Mouse (Mus musculus): ENCODE results near the gene Aanat. TPM values are rescaled to one million over a fixed set of nuclear protein-coding genes. Genes with fewer than 3 reads are reported as not detected.

Aanat gene
- polyA plus RNA-seq (2012; rRNA removed): not detected in 2 replicates

DNA sequence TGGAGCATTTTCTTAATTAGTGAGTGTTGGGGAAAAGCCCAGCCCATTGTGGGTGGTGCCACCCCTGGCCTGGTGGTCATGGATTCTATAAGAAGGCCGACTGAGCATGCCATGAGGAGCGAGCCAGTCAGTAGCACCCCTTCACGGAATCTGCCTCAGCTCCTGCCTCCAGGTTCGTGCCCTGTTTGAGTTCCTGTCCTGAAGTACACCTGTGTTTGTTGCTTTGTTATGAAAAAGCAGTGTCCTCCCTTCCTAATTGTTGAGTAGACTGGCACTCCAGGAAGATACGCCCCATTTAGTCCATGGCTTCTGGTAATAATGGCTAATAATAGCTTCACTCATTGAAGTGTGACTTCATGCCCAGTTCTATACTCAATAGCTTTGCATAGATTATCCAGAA, at the start of gene Aanat:
Aanat (plus strand) TSS at position 123 of the 400 bp plus-strand sequence.
- peaks cover 2% of the 10 kb centered on the region; the same call in 1 of the 2 replicates for H3K4me1 ChIP-seq (ENCODE audit: control insufficient read depth, insufficient read depth, insufficient read length)
- H3K27me3 ChIP-seq (ENCODE audit: control insufficient read depth, insufficient read depth, low read length): no peaks in the 10 kb centered on the region
- DNase-seq (ENCODE audit: low read depth in 1 of 2, low spot score in 2 of 2): no peak
- no peak within 1 kb of the TSS for H3K27ac ChIP-seq (ENCODE audit: insufficient read depth, low read length)
- 80% methylated on average over 5 of the region's 5 CpGs for WGBS
- H3K36me3 ChIP-seq (ENCODE audit: control insufficient read depth, insufficient read depth, low read length): no peaks in the 10 kb centered on the region
- H3K4me3 ChIP-seq (ENCODE audit: extremely low read depth, insufficient read depth, insufficient read length): no peak within 1 kb of the TSS
- TF ChIP-seq POLR2A (IDR thresholded peaks at IDR 0.05; ENCODE audit: low read depth, low read length): no peak
- no peak for TF ChIP-seq CTCF (IDR thresholded peaks at IDR 0.05; ENCODE audit: extremely low read depth, insufficient read depth, insufficient read length, insufficient replicate concordance)

- H3K36me3 ChIP-seq (ENCODE audit: control insufficient read depth, insufficient read depth, low read length): peaks cover 31% of the 10 kb centered on the region
- peaks cover 16% of the 10 kb centered on the region for H3K4me1 ChIP-seq (ENCODE audit: control insufficient read depth, insufficient read depth, insufficient read length)
- TF ChIP-seq POLR2A (IDR thresholded peaks at IDR 0.05; ENCODE audit: low read depth, low read length): no peak
- TF ChIP-seq CTCF (IDR thresholded peaks at IDR 0.05; ENCODE audit: extremely low read depth, insufficient read depth, insufficient read length, insufficient replicate concordance): no peak
- H3K4me3 ChIP-seq (ENCODE audit: extremely low read depth, insufficient read depth, insufficient read length): no peak overlapping the region
- H3K27me3 ChIP-seq (ENCODE audit: control insufficient read depth, insufficient read depth, low read length): peaks cover 20% of the 10 kb centered on the region
- 82% methylated on average over 7 of the region's 7 CpGs for WGBS
- no peak for DNase-seq (ENCODE audit: low read depth in 1 of 2, low spot score in 2 of 2)
- H3K27ac ChIP-seq (ENCODE audit: insufficient read depth, low read length): no peak overlapping the region
These were observed 49.5 kb upstream of the Aanat start for GRCm38 (mm10) chr11:116536685-116537084.

DNA sequence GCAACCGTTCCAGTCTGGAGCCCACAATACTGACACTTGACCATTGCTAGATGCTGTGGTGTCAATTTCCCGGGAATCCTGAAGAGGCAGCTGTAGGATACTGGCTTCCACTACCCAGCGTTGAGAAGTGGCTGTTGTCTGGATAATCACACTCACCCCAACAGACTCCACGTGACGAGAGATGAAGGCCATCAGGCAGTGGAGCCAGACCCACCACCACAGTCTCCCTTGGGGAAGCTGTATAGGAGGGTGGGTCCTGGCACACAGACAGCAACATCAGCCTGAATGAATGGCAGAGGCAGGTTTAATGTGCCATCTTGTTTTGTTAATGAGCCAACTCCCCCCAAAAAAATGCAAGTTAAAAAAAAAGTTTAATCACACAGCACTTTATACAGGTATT, 48.8 kb upstream of the Aanat start:
- Histone ChIP-seq H3K27me3 (ENCODE audit: control insufficient read depth, insufficient read depth, low read length) (peaks cover 17% of the 10 kb centered on the region), H3K4me3 (ENCODE audit: extremely low read depth, insufficient read depth, insufficient read length) (no peak overlapping the region), H3K27ac (ENCODE audit: insufficient read depth, low read length) (no peak overlapping the region), H3K36me3 (ENCODE audit: control insufficient read depth, insufficient read depth, low read length) (peaks cover 35% of the 10 kb centered on the region), H3K4me1 (ENCODE audit: control insufficient read depth, insufficient read depth, insufficient read length) (peaks cover 14% of the 10 kb centered on the region)
- 84% methylated on average over 5 of the region's 5 CpGs for WGBS
- no peak for DNase-seq (ENCODE audit: low read depth in 1 of 2, low spot score in 2 of 2)
- TF ChIP-seq CTCF (IDR thresholded peaks at IDR 0.05; ENCODE audit: extremely low read depth, insufficient read depth, insufficient read length, insufficient replicate concordance): no peak
- TF ChIP-seq POLR2A (IDR thresholded peaks at IDR 0.05; ENCODE audit: low read depth, low read length): no peak

- H3K27me3 ChIP-seq (ENCODE audit: control insufficient read depth, insufficient read depth, low read length): peaks cover 10% of the 10 kb centered on the region
- no peak for DNase-seq (ENCODE audit: low read depth in 1 of 2, low spot score in 2 of 2)
- H3K4me1 ChIP-seq (ENCODE audit: control insufficient read depth, insufficient read depth, insufficient read length): peaks cover 6% of the 10 kb centered on the region
- TF ChIP-seq CTCF (IDR thresholded peaks at IDR 0.05; ENCODE audit: extremely low read depth, insufficient read depth, insufficient read length, insufficient replicate concordance) (no peak), POLR2A (IDR thresholded peaks at IDR 0.05; ENCODE audit: low read depth, low read length) (no peak)
- peaks cover 37% of the 10 kb centered on the region for H3K36me3 ChIP-seq (ENCODE audit: control insufficient read depth, insufficient read depth, low read length)
- H3K4me3 ChIP-seq (ENCODE audit: extremely low read depth, insufficient read depth, insufficient read length): no peak overlapping the region
- H3K27ac ChIP-seq (ENCODE audit: insufficient read depth, low read length): no peak overlapping the region
- WGBS: 92% methylated on average over 12 of the region's 12 CpGs
These were observed 48.0 kb upstream of the Aanat start for GRCm38 (mm10) chr11:116538142-116538735.

- TF ChIP-seq POLR2A (IDR thresholded peaks at IDR 0.05; ENCODE audit: low read depth, low read length) (no peak), CTCF (IDR thresholded peaks at IDR 0.05; ENCODE audit: extremely low read depth, insufficient read depth, insufficient read length, insufficient replicate concordance) (no peak)
- WGBS: 96% methylated on average over 11 of the region's 11 CpGs
- H3K27me3 ChIP-seq (ENCODE audit: control insufficient read depth, insufficient read depth, low read length): no peaks in the 10 kb centered on the region
- H3K4me1 ChIP-seq (ENCODE audit: control insufficient read depth, insufficient read depth, insufficient read length): no peaks in the 10 kb centered on the region
- no peak for DNase-seq (ENCODE audit: low read depth in 1 of 2, low spot score in 2 of 2)
- H3K27ac ChIP-seq (ENCODE audit: insufficient read depth, low read length): no peak overlapping the region
- peaks cover 56% of the 10 kb centered on the region for H3K36me3 ChIP-seq (ENCODE audit: control insufficient read depth, insufficient read depth, low read length)
- no peak overlapping the region for H3K4me3 ChIP-seq (ENCODE audit: extremely low read depth, insufficient read depth, insufficient read length)
These were observed 45.0 kb upstream of the Aanat start for GRCm38 (mm10) chr11:116541183-116541582.

GRCm38 (mm10) chr11:116543110-116543509, 43.1 kb upstream of the Aanat start:
- DNase-seq (ENCODE audit: low read depth in 1 of 2, low spot score in 2 of 2): no peak
- WGBS: 82% methylated on average over 4 of the region's 4 CpGs
- Histone ChIP-seq H3K27ac (ENCODE audit: insufficient read depth, low read length) (no peak overlapping the region), H3K36me3 (ENCODE audit: control insufficient read depth, insufficient read depth, low read length) (peaks cover 54% of the 10 kb centered on the region), H3K4me3 (ENCODE audit: extremely low read depth, insufficient read depth, insufficient read length) (no peak overlapping the region), H3K4me1 (ENCODE audit: control insufficient read depth, insufficient read depth, insufficient read length) (no peaks in the 10 kb centered on the region), H3K27me3 (ENCODE audit: control insufficient read depth, insufficient read depth, low read length) (no peaks in the 10 kb centered on the region)
- TF ChIP-seq POLR2A (IDR thresholded peaks at IDR 0.05; ENCODE audit: low read depth, low read length) (no peak), CTCF (IDR thresholded peaks at IDR 0.05; ENCODE audit: extremely low read depth, insufficient read depth, insufficient read length, insufficient replicate concordance) (peak; percentile 53; the same call in 1 of the 2 replicates)

DNA sequence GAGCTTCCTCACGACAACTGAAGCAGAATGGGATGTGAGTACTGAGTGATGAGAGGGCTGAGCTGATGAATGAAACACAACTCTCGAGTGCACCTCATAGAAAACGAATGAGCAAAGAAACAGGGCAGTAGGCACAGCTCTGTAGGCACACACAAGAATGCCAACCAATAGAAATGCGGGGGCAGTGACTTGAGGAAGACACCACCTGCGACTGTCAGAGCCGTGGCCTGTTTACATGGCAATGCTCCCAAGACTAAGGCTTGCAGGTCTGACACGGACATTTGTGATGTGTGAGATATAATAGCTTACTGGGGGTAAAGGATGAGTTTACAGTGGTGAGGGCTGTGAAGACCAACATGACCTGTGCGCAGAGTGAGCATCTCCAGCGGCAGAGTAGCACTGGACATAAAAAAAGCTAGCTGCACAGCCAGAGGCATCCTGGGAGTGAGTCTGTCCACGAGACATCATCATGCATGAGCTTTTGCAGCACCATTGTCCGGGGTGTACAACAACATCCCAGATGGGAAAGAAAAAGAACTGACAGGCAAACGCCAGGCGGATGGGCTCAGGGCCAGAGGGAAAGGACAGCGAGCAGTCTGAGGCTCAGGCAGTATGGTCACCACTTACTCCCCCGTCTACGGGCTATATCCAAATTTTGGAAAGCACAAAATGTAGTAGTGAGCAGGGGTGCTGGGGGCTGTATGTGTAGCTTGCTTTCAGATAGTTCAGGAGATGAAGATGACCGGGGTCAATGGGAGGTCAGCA, 38.8 kb upstream of the Aanat start:
- Histone ChIP-seq H3K4me3 (ENCODE audit: extremely low read depth, insufficient read depth, insufficient read length) (no peak overlapping the region), H3K27me3 (ENCODE audit: control insufficient read depth, insufficient read depth, low read length) (no peaks in the 10 kb centered on the region), H3K36me3 (ENCODE audit: control insufficient read depth, insufficient read depth, low read length) (peaks cover 21% of the 10 kb centered on the region), H3K4me1 (ENCODE audit: control insufficient read depth, insufficient read depth, insufficient read length) (no peaks in the 10 kb centered on the region), H3K27ac (ENCODE audit: insufficient read depth, low read length) (no peak overlapping the region)
- WGBS: 91% methylated on average over 17 of the region's 17 CpGs
- no peak for DNase-seq (ENCODE audit: low read depth in 1 of 2, low spot score in 2 of 2)
- no peak for TF ChIP-seq POLR2A (IDR thresholded peaks at IDR 0.05; ENCODE audit: low read depth, low read length)
- no peak for TF ChIP-seq CTCF (IDR thresholded peaks at IDR 0.05; ENCODE audit: extremely low read depth, insufficient read depth, insufficient read length, insufficient replicate concordance)

Data from spleen, adult 2 months (tissue).